Mouse (Mus musculus) lung, postnatal 4 days (tissue): Measurements from ENCODE around the gene Slc51b.

Experiments used
- DNase-seq, 2 experiments: peaks; one replicate each; pipeline ENCODE4 v3.0.0; 2021

The Slc51b gene

GRCm38 (mm10) chr9:65365721-65366120, 57.0 kb downstream of the Slc51b start:
- DNase-seq = no peak

GRCm38 (mm10) chr9:65363684-65364083, 59.1 kb downstream of the Slc51b start:
- no peak for DNase-seq
